Mouse (Mus musculus) left cerebral cortex, postnatal 25 days (tissue): Measurements from ENCODE around the gene Pde8a. TPM values are rescaled to one million over a fixed set of nuclear protein-coding genes. Genes with fewer than 3 reads are reported as not detected.
A peak's percentile ranks its signal among the peaks of the same experiment; 100 is the strongest.

Experiments
- DNase-seq, 2 experiments: peaks; one replicate each; pipeline ENCODE4 v3.0.0; 2022; ENCODE audit warnings: low spot score in 2 of 2, mixed read lengths in 1 of 2
- intact Hi-C: fragments of 180-260 bp; cut with DNase I; formaldehyde crosslinking; loops from one replicate; pipeline ENCODE4 v1.15.1; 2025
- total RNA-seq, 2 experiments: library from RNA; stranded (reverse); gene quantifications; 2 replicates each; pipeline ENCODE4 v1.2.3; 2021

Pde8a gene
- total RNA-seq, 2 experiments from 2014 or later: 5.7 to 6.4 TPM

- no peak for DNase-seq
- intact Hi-C loops: no loop called here
Measured at GRCm38 (mm10) chr7:81253317-81253716, 39.9 kb downstream of the Pde8a start.

- no peak for DNase-seq
- intact Hi-C loops: no loop called here
Measured at GRCm38 (mm10) chr7:81254579-81254978, 41.2 kb downstream of the Pde8a start.

DNA sequence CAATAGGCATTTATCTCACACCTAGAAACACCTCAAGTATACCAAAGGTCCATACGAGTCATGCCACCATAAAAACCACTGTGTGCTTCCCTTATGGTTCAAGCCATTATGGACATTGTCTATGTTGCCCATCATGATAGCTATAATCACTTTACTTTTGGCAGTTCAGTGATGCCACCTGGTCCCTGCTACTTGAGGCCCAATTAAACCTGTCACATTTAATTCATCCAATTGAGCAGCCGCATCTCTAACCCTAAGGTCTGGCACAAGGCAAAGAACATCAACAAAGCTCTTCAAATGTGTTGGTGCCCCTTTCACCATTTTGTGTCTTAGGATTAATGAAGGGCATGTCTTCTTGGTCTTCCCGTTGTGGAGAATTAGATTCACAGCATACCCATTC lies 42.1 kb downstream of the Pde8a start:
- intact Hi-C loops: no loop called here
- no peak for DNase-seq

DNA sequence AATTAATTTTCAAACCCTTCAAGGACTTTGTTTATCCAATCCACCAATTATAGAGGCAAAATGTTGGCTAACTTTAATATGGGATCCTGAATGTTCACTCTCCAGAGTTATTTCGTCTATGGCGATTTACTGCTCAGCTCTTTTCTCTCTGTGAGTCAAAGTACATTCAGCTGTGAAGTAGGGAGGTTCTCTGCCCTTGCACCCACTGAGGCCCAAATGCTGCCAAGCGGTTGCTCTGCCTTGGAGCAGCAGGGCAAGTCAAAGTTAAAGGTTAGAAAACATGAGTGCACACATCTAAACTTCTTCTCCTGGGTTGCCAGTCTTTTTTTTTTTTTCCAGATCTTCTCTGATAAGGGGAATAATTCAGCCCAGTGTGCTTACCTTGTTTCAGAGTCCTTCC lies 43.4 kb downstream of the Pde8a start:
- DNase-seq: no peak
- intact Hi-C loops: no loop called here

GRCm38 (mm10) chr7:81261548-81261947 lies 48.2 kb downstream of the Pde8a start:
- peak; percentile 12 to 27 for DNase-seq
- intact Hi-C loops: no loop called here

DNA sequence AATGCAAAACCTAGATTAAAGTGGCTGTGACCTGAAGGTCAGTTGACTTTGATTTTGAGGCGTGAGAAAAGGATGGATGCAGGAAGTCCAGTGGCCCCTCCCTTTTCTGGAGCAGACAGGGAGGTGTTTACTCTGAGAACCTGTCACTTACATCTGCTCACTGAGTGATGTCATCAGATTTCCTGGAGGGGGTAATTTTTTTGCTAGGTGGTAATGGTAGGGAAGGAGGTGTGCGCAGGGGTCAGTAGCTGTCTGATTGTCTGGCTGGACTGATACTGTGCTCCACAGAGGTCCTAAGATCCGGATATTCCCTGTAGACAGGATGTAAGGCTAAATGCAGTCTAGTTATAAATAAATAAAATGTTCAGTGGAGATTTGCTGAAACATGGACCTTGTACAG lies 59.5 kb downstream of the Pde8a start:
- intact Hi-C loops: no loop called here
- DNase-seq: no peak

DNA sequence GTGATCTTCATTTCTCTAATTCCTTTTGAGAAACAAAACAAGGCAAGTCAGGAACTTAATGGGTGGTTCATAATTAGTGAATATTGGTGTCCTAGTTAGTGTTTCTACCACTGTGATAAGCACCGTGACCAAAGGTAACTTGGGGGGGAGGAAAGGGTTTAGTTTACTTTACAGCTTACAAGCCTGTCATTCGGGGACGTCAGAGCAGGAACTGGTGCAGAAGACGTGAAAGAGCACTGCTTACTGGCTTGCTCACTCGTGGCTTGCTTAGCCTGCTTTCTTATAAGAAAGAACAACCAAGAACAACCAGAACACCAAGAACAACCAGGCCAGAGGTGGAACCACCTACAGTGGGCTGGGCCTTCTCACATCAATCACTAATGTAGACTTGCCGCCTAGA lies 65.6 kb downstream of the Pde8a start:
- DNase-seq: no peak
- intact Hi-C loops: no loop called here

DNA sequence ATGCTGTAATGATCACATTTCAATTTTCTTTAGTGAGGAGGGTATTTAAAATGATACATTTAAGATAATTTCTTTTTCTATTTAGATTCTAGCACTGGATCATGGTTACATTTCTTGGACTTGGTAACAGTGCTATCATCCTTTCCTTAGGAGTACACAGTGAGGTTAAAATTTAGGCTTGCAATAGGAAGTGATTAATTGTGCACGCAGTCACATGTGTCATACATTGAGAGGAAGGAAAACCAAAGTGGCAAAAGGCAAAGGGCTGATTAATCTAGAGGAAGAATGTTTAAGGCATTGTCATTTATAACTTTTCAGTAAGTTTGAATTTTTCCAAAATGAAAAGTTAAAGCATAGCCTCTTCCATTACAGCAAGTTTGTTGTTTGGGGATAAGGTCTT lies 67.8 kb downstream of the Pde8a start:
- intact Hi-C loops: no loop called here

DNA sequence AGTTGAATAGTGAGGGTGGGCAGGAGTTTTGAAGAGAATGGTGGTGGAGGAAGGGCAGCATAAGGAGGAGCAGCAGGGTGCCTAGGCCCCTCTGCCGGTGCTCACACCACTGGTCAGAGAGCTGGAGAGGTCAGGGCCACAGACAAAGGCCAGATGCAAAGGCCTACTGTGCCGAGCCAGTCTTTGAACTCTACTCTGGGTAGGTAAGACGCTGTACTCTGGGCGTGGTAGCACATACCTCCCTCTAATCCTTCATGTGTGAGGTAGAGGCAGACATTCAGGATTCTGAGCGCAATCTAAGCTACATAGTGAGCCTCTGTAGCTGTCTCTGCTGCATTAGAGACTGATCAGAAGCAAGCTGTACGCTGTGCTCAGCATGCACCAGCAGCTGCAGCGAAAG lies 73.1 kb downstream of the Pde8a start:
- DNase-seq: no peak
- intact Hi-C loops: no loop called here

More for the DNA sequence above, 67.8 kb downstream of the Pde8a start:
- DNase-seq: no peak

DNA sequence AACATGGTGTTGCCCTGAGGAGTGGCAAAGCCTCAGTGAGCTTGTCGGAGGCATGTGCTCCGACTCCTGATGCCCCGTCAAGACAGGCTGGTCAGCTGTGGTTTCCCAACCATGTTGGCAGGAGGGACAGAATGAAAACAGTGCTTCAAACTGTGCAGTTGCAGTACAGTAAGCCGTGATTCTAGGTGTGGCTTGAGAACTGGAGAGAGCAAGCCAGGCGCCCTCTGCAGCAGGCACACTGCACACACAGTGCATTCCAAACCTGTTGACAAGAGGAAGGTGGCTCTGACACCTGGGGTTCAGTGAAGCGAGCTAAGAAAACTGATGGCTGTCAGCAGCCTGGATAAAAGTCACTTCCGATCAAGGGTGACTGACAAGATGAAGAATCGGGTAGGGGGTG lies 73.5 kb downstream of the Pde8a start:
- no peak for DNase-seq
- intact Hi-C loops: no loop called here

DNA sequence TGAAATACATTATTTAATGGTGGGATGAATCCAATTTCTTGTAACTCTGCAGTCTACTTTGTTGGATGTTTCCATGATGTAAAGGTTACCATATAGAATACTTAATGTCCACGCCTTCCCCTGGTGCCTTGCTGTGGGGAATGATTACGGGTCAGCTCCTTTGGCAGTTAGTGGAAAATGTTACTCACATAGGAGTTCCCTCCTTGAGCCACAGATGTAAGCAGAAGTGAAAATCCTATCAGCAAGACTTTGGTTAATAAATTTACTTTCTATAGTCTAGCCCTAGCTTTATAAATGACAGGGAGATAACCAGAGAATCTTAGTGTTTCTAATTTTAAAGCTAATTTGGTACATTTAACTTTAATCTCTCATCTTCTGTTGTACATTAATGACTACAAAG lies 81.8 kb downstream of the Pde8a start:
- no peak for DNase-seq
- intact Hi-C loops: no loop called here

- intact Hi-C loops: no loop called here
- no peak for DNase-seq
Measured at GRCm38 (mm10) chr7:81298206-81298605, 84.8 kb downstream of the Pde8a start.

DNA sequence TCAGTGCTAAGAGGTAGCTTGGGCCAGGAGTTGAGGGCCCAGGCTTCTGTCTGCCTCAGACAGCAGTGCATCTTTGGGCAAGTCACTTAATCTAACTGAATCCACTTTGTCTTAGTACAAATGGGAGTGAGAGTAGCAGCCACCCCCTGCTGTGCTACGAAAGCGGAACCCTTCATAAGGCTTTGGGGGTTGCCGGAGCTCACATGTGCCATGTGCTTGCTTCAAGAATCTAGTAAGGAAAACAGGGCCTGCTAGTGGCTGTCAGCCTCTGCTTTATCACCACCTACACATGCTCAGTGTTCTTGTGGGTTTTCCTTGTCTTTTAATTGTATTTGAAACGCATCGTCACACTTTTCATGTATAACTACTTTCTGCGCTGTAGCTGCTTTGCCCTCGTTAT lies 87.9 kb downstream of the Pde8a start:
- intact Hi-C loops: no loop called here
- peak in 1 of 2 experiments; percentile 32 for DNase-seq

DNA sequence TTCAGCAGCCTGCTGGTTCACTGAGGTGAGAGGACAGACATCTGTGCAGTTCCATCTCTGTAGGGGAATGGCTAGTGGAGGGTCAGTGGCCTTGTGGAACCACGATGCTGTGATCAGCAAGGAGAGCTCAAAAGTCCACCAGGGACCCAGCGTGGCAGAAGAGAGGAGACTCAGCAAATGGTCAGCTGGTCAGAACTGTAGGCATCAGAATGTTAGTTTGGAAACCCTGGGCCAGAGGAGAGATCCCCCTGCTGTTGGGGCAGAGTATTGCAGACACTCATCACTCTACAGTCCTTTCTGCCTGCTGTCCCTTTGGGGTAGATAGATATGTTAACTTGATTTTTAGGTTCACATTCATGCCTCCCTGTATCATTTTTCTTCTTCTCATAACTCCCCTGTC lies 90.3 kb downstream of the Pde8a start:
- intact Hi-C loops: no loop called here

GRCm38 (mm10) chr7:81304100-81304499 lies 90.7 kb downstream of the Pde8a start:
- DNase-seq: no peak
- intact Hi-C loops: no loop called here

More for the DNA sequence above, 90.3 kb downstream of the Pde8a start:
- no peak for DNase-seq

DNA sequence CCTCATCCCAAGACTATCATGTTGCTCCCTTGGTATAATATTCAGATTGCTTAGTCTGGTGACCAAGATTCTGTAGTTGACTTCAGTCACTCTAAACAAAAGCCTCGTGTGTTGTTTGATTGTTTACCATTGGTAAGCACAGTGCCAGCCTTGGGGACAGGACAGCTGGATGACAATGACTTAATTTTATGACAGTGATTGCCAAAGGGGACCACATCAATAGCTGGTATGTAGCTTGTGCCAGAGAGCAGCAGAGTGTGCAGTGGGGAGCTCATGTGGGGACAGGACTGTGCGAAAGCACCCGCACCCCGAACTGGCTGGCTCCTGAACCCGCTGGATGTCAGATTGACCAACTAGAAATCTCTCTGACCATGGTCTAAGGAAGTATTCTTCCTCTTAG lies 91.3 kb downstream of the Pde8a start:
- intact Hi-C loops: no loop called here
- DNase-seq: no peak

DNA sequence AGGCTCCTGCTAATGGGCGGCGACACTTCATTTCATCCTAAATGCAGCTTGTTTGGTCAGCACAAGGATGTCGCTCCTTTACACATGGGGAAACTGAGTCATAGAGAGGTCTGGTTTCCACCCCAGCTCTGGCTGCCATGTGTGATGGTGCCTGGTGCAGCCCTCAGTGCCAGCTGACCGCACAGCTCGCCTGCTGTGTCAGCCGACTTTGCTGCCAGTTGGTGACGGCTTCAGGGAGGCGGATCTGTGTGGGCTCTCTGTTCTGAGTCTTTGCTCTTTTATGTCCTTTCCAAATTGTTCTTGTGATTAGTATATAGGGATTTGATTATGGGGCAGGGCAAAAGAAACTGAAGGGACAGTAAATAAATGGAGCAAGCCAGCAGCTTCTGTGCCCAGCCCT lies 94.3 kb downstream of the Pde8a start:
- peak in 1 of 2 experiments; percentile 34 for DNase-seq
- intact Hi-C loops: no loop called here

DNA sequence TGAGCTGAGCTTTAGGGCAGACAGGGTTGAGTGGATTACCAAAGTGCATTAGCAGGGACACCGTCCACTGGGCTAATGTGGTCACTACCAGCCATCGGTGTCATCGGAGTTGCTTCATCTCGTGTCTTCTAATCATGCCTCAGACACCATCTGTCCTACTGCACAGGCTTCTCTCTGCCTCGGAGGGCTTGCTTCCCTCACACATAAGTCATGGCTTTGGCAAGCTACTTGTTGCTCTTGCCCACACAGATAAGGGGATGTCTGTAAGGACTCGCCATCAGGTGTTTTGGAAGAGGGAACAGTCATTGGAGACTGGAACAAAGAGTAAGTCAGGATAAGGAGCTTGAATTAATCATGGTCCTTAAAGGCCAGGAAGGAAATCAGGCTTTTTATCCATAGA lies 95.9 kb downstream of the Pde8a start:
- no peak for DNase-seq
- intact Hi-C loops: no loop called here

GRCm38 (mm10) chr7:81311130-81311529 lies 97.7 kb downstream of the Pde8a start:
- intact Hi-C loops: no loop called here
- no peak for DNase-seq

GRCm38 (mm10) chr7:81311581-81311980 lies 98.2 kb downstream of the Pde8a start:
- intact Hi-C loops: no loop called here
- DNase-seq: no peak

DNA sequence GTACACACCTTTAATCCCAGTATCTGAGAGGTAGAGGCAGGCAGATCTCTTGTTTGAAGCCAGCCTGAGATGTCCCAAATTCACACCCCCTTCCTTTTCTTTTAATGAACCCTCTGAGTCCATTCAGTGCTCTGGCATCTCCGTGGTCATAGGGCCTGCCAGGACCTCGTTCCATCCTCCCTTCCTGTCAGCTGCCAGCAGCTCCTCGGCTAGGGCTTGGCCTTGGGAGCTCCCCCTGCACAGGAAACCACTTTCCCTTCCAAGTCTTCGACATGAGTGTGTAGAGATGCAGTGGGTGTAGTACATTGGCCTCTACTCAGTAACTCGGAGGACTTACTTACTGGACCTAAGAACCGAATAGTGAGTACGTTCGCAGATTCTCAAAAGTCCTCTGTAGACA lies 102.2 kb downstream of the Pde8a start:
- intact Hi-C loops: loop anchor here (5.0 kb wide), 1 partner anchor 103 kb away; the partner anchor contains the start of gene Pde8a
- DNase-seq: no peak

DNA sequence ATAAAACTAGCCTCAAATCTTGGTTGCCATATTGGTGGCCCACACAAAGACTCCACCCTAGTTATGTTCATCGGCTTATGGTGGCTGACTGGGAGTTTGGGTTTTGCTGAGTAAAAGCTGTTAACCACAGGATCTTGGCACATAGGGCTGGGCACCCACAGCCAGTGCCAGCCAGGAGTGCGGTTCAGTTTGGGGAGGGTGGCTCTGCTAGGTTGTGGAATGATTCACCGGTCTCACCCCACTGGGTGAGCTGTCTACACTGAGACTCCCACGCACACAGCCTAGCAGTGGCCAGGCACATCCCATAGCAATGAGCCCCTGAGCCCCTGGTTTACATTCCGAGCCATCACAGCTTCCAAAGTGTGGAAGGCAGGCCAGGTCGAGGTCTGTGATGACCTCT lies 106.4 kb downstream of the Pde8a start:
- peak in 1 of 2 experiments; percentile 43 for DNase-seq
- intact Hi-C loops: loop anchor here (5.0 kb wide), 1 partner anchor 107 kb away; the partner anchor contains the start of gene Pde8a
